8 mouse cellular contexts compared by ENCODE assay signal in genomic region chr11:48771691-48772090, GRCm38 (mm10). TPM values are rescaled to one million over a fixed set of nuclear protein-coding genes. Genes with fewer than 3 reads are reported as not detected.
A peak's percentile ranks its signal among the peaks of the same experiment; 100 is the strongest.
DNase-seq lines count a peak whose midpoint lies in the region; ATAC-seq and TF ChIP-seq lines count a peak whose summit lies in the region.

No protein-coding gene starts in this region.

- H3K36me3 ChIP-seq in ES-E14 (ENCODE audit: control insufficient read depth, insufficient read depth, low read length, poor library complexity, severe bottlenecking) = no peaks in the 10 kb centered on the region
- H3K36me3 ChIP-seq in stomach, postnatal 0 days (ENCODE audit: control insufficient read depth, insufficient read depth, low read length) = no peaks in the 10 kb centered on the region
- H3K36me3 ChIP-seq in midbrain, embryonic 15.5 days (replicated peaks) = no peaks in the 10 kb centered on the region

- no peak overlapping the region for H3K27ac ChIP-seq in ES-E14 (ENCODE audit: insufficient read depth, low read depth, low read length, poor library complexity, severe bottlenecking)
- H3K27ac ChIP-seq in stomach, postnatal 0 days (replicated peaks) = no peak overlapping the region
- no peak overlapping the region for H3K27ac ChIP-seq in midbrain, embryonic 15.5 days

- 13% methylated on average over 2 of the region's 2 CpGs for WGBS in stomach, postnatal 0 days
- 14% methylated on average over 2 of the region's 2 CpGs for WGBS in midbrain, embryonic 15.5 days

- H3K4me3 ChIP-seq in ES-E14 (ENCODE audit: insufficient read depth in 1 of 2, low read depth in 1 of 2, low read length in 2 of 2, poor library complexity in 1 of 2, severe bottlenecking in 1 of 2) = no peak overlapping the region
- no peak overlapping the region for H3K4me3 ChIP-seq in stomach, postnatal 0 days (ENCODE audit: low read depth, low read length)
- H3K4me3 ChIP-seq in midbrain, embryonic 15.5 days = no peak overlapping the region

- in situ Hi-C loops in ES-E14 (cut with MboI; ENCODE audit: low sequenced_read_pairs in 2 of 2, unreplicated experiment in 2 of 2) = loop anchor here in 1 of 2 experiments (10.0 kb wide), 1 partner anchor 333 kb away; no protein-coding TSS in a partner anchor

- no peaks in the 10 kb centered on the region for H3K9me3 ChIP-seq in ES-E14 (ENCODE audit: control insufficient read depth, insufficient read depth, low read depth, low read length)
- H3K9me3 ChIP-seq in stomach, postnatal 0 days (ENCODE audit: control insufficient read depth, low read length) = no peaks in the 10 kb centered on the region
- H3K9me3 ChIP-seq in midbrain, embryonic 15.5 days = no peaks in the 10 kb centered on the region

- DNase-seq in heart, postnatal 4 days = peak; percentile 53
- no peak for DNase-seq in heart, postnatal 25 days (ENCODE audit: low spot score)
- DNase-seq in 3T3-L1 (ENCODE audit: low read depth, low spot score) (peak; percentile 70), ES-E14 (ENCODE audit: low read depth, low spot score) (no peak)
- DNase-seq in stomach, postnatal 0 days (ENCODE audit: low spot score) = no peak
- DNase-seq in urinary bladder, postnatal 25 days (ENCODE audit: low spot score) = no peak

- peaks cover 0 to 4% of the 10 kb centered on the region in 2 experiments; a peak in 1 of 4 replicates for H3K4me1 ChIP-seq in ES-E14 (ENCODE audit: control insufficient read depth in 2 of 2, insufficient read depth in 2 of 2, low read length in 2 of 2, poor library complexity in 1 of 2)
- no peaks in the 10 kb centered on the region for H3K4me1 ChIP-seq in stomach, postnatal 0 days (replicated peaks; ENCODE audit: control insufficient read depth, insufficient read depth)
- peaks cover 5% of the 10 kb centered on the region for H3K4me1 ChIP-seq in midbrain, embryonic 15.5 days

- intact Hi-C loops in heart, postnatal 25 days (cut with DNase I) = no loop called here

- TF ChIP-seq CTCF in stomach, postnatal 0 days (IDR thresholded peaks at IDR 0.05; ENCODE audit: low read depth) = peak; percentile 79

- H3K4me2 ChIP-seq in stomach, postnatal 0 days (replicated peaks; ENCODE audit: low read depth) = no peak overlapping the region
- H3K4me2 ChIP-seq in midbrain, embryonic 15.5 days = no peak overlapping the region

- no peak overlapping the region for H3K9ac ChIP-seq in ES-E14 (ENCODE audit: insufficient read depth, low read depth, low read length, poor library complexity, severe bottlenecking)
- H3K9ac ChIP-seq in stomach, postnatal 0 days (ENCODE audit: low read length) = no peak overlapping the region
- no peak overlapping the region for H3K9ac ChIP-seq in midbrain, embryonic 15.5 days

- ATAC-seq in erythroid progenitor cell, adult 5-6 weeks (replicated peaks; ENCODE audit: low FRiP score, poor library complexity, severe bottlenecking) = 0 out of 2 replicates have a peak, but pooled peaks have one; percentile 50
- ATAC-seq in stomach, postnatal 0 days (ENCODE audit: low FRiP score, low TSS enrichment) = no peak
- no peak for ATAC-seq in midbrain, embryonic 15.5 days (replicated peaks)

- no peaks in the 10 kb centered on the region for H3K27me3 ChIP-seq in stomach, postnatal 0 days (ENCODE audit: control insufficient read depth, insufficient read depth, low read length)
- no peaks in the 10 kb centered on the region for H3K27me3 ChIP-seq in midbrain, embryonic 15.5 days (replicated peaks)

- TF ChIP-seq EP300 in stomach, postnatal 0 days (optimal IDR thresholded peaks at IDR 0.05) = no peak

TF ChIP-seq in ES-E14, 5 proteins besides CTCF, POLR2A, EP300 and RAD21:
- TF ChIP-seq ZNF384 (IDR thresholded peaks at IDR 0.05; ENCODE audit: low read depth, low read length) = peak; percentile 85
- TF ChIP-seq CHD2 (IDR thresholded peaks at IDR 0.05; ENCODE audit: low read depth, low read length) = no peak
TF ChIP-seq in ES-E14: peak in this region for 1.

RNA-seq across cellular contexts. Expression of gene Rack1, which starts 28.4 kb away (rescaled TPM):
- total RNA-seq in heart, postnatal 4 days (2021) = 100 to 1,000 TPM; 642 to 663 TPM
- 100 to 1,000 TPM; 397 to 416 TPM for total RNA-seq in heart, postnatal 25 days (2021)
- total RNA-seq in ES-E14 (2012; rRNA removed) = 3,112 and 3,420 TPM in 2 replicates
- 648 and 827 TPM in 2 replicates for total RNA-seq in erythroid progenitor cell, adult 5-6 weeks (2015; ENCODE audit: low replicate concordance)
- total RNA-seq in erythroid progenitor cell, adult 5-6 weeks (2017; ENCODE audit: low replicate concordance) = 220 and 369 TPM in 2 replicates
- polyA plus RNA-seq in stomach, postnatal 0 days (2015; fragmentation: Nextera tagmentation; extraction: Ambion mirVana) = 524 and 529 TPM in 2 replicates
- polyA plus RNA-seq in midbrain, embryonic 15.5 days (2015; fragmentation: Nextera tagmentation; extraction: Ambion mirVana) = 365 and 382 TPM in 2 replicates

RNA-seq across cellular contexts. Expression of gene Trim41, which starts 45.5 kb away (rescaled TPM):
- 10 to 100 TPM; 36.0 to 40.1 TPM for total RNA-seq in heart, postnatal 4 days (2021)
- 10 to 100 TPM; 17.8 to 20.4 TPM for total RNA-seq in heart, postnatal 25 days (2021)
- 47.8 and 52.8 TPM in 2 replicates for total RNA-seq in ES-E14 (2012; rRNA removed)
- total RNA-seq in erythroid progenitor cell, adult 5-6 weeks (2015; ENCODE audit: low replicate concordance) = 8.8 and 10.1 TPM in 2 replicates
- 17.5 and 41.5 TPM in 2 replicates for total RNA-seq in erythroid progenitor cell, adult 5-6 weeks (2017; ENCODE audit: low replicate concordance)
- polyA plus RNA-seq in stomach, postnatal 0 days (2015; fragmentation: Nextera tagmentation; extraction: Ambion mirVana) = 3.6 and 4.0 TPM in 2 replicates
- polyA plus RNA-seq in midbrain, embryonic 15.5 days (2015; fragmentation: Nextera tagmentation; extraction: Ambion mirVana) = 7.3 and 7.9 TPM in 2 replicates

RNA-seq across cellular contexts. Expression of gene Trim7, which starts 54.2 kb away (rescaled TPM):
- total RNA-seq in heart, postnatal 4 days (2021) = 1 to 10 TPM; 5.3 to 5.5 TPM
- 10 to 100 TPM; 15.7 to 23.2 TPM for total RNA-seq in heart, postnatal 25 days (2021)
- 5.9 and 6.1 TPM in 2 replicates for total RNA-seq in ES-E14 (2012; rRNA removed)
- total RNA-seq in erythroid progenitor cell, adult 5-6 weeks (2015; ENCODE audit: low replicate concordance) = 0.42 TPM in 1 of 2 replicates, not detected in the other
- 1.0 TPM in 1 of 2 replicates, not detected in the other for total RNA-seq in erythroid progenitor cell, adult 5-6 weeks (2017; ENCODE audit: low replicate concordance)
- polyA plus RNA-seq in stomach, postnatal 0 days (2015; fragmentation: Nextera tagmentation; extraction: Ambion mirVana) = 3.0 and 3.4 TPM in 2 replicates
- polyA plus RNA-seq in midbrain, embryonic 15.5 days (2015; fragmentation: Nextera tagmentation; extraction: Ambion mirVana) = 2.3 and 2.6 TPM in 2 replicates

RNA-seq across cellular contexts. Expression of gene Gm12184, which starts 54.8 kb away (rescaled TPM):
- 1 to 10 TPM; 4.8 to 5.1 TPM for total RNA-seq in heart, postnatal 4 days (2021)
- total RNA-seq in heart, postnatal 25 days (2021) = 1 to 10 TPM; 2.0 to 3.2 TPM
- 11.4 and 12.2 TPM in 2 replicates for total RNA-seq in ES-E14 (2012; rRNA removed)
- 2.9 TPM in 1 of 2 replicates, not detected in the other for total RNA-seq in erythroid progenitor cell, adult 5-6 weeks (2015; ENCODE audit: low replicate concordance)
- total RNA-seq in erythroid progenitor cell, adult 5-6 weeks (2017; ENCODE audit: low replicate concordance) = 9.6 TPM in 1 of 2 replicates, not detected in the other
- 5.0 and 7.3 TPM in 2 replicates for polyA plus RNA-seq in stomach, postnatal 0 days (2015; fragmentation: Nextera tagmentation; extraction: Ambion mirVana)
- polyA plus RNA-seq in midbrain, embryonic 15.5 days (2015; fragmentation: Nextera tagmentation; extraction: Ambion mirVana) = 2.6 and 4.0 TPM in 2 replicates

Comparison
In these comparisons a context has a peak if more than half of its experiments do, and no peak if none do; other contexts are left out.
1. DNase-seq: peak in heart, postnatal 4 days (single experiment) and 3T3-L1 (single experiment); none in heart, postnatal 25 days (single experiment), ES-E14 (single experiment), stomach, postnatal 0 days (single experiment) and urinary bladder, postnatal 25 days (single experiment).